In the genomic region with DNA sequence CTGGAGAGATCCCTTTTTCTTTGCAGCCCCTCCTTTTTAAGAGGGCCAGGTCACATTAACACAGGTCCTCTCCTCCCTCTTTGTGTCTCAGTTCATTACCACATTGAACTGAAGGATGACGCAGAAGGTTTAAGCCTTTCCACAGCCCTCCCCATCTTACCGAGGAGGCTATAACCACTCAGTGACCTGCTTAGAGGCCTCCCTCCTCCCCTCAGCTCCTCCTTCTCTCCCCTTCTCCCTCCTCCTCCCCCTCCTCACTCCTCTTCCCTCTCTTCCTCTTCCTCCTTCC, we compare ENCODE assay signal across 10 mouse cellular contexts. TPM values are rescaled to one million over a fixed set of nuclear protein-coding genes. Genes with fewer than 3 reads are reported as not detected.
DNase-seq lines count a peak whose midpoint lies in the region; ATAC-seq and TF ChIP-seq lines count a peak whose summit lies in the region.
"Had no signal": no experiment of that assay in that cellular context is flagged by ENCODE, and none has a peak within 500 bp of the region (broad histone marks: within the 10 kb centered on the region; RNA-seq: fewer than 3 reads in every experiment).

No protein-coding gene starts in this region.

- peak overlapping the region; percentile 47 for H3K9ac ChIP-seq in neural tube, embryonic 11.5 days (ENCODE audit: low read length)
- no peak overlapping the region for H3K9ac ChIP-seq in limb, embryonic 12.5 days (replicated peaks)
- no peak overlapping the region for H3K9ac ChIP-seq in stomach, embryonic 15.5 days

- H3K27me3 ChIP-seq in neural tube, embryonic 11.5 days (ENCODE audit: control insufficient read depth, insufficient read depth, low read length), result no peaks in the 10 kb centered on the region
- H3K27me3 ChIP-seq in limb, embryonic 12.5 days, result no peaks in the 10 kb centered on the region
- H3K27me3 ChIP-seq in stomach, embryonic 15.5 days (replicated peaks), result no peaks in the 10 kb centered on the region

- intact Hi-C loops in gastrocnemius, adult 2 months (cut with DNase I), result loop anchor here (5.0 kb wide), 2 partner anchors 115 to 325 kb away; no protein-coding TSS in a partner anchor
- intact Hi-C loops in left cerebral cortex, postnatal 14 days (cut with DNase I), result no loop called here
- intact Hi-C loops in left cerebral cortex, postnatal 36 days (cut with DNase I), result no loop called here

- H3K4me2 ChIP-seq in neural tube, embryonic 11.5 days (ENCODE audit: low read depth), result no peak overlapping the region
- peak overlapping the region; percentile 2 for H3K4me2 ChIP-seq in limb, embryonic 12.5 days
- peak overlapping the region; percentile 21; the same call in 1 of the 2 replicates for H3K4me2 ChIP-seq in stomach, embryonic 15.5 days

- no peaks in the 10 kb centered on the region for H3K36me3 ChIP-seq in neural tube, embryonic 11.5 days (ENCODE audit: control insufficient read depth, insufficient read depth, low read length)
- no peaks in the 10 kb centered on the region for H3K36me3 ChIP-seq in limb, embryonic 12.5 days
- no peaks in the 10 kb centered on the region for H3K36me3 ChIP-seq in stomach, embryonic 15.5 days

- 47% methylated on average over 2 of the region's 2 CpGs for WGBS in neural tube, embryonic 11.5 days
- 42% methylated on average over 2 of the region's 2 CpGs for WGBS in limb, embryonic 12.5 days
- WGBS in stomach, embryonic 15.5 days, result 26% methylated on average over 2 of the region's 2 CpGs

- no peak for DNase-seq in gastrocnemius, adult 2 months
- no peak for DNase-seq in gastrocnemius, postnatal 4 days (ENCODE audit: low spot score in 2 of 2)
- DNase-seq in neural tube, embryonic 11.5 days (ENCODE audit: low spot score), result no peak
- DNase-seq in neural tube, embryonic 10.5 days (ENCODE audit: extremely low spot score, low spot score), result no peak
- DNase-seq in left cerebral cortex, postnatal 14 days (ENCODE audit: low spot score in 2 of 2), result no peak
- DNase-seq in left cerebral cortex, postnatal 36 days (ENCODE audit: low spot score in 2 of 2), result no peak

- TF ChIP-seq CTCF in gastrocnemius, adult 2 months (IDR thresholded peaks at IDR 0.05), result no peak

- H3K4me1 ChIP-seq in neural tube, embryonic 11.5 days (ENCODE audit: control insufficient read depth, insufficient read depth, low read length), result 0 out of 2 replicates have a peak, but pooled peaks cover 6% of the 10 kb centered on the region
- H3K4me1 ChIP-seq in limb, embryonic 12.5 days (replicated peaks), result peaks cover 49% of the 10 kb centered on the region
- H3K4me1 ChIP-seq in stomach, embryonic 15.5 days, result peaks cover 25% of the 10 kb centered on the region

- H3K9me3 ChIP-seq in neural tube, embryonic 11.5 days (ENCODE audit: control insufficient read depth, low read length), result no peaks in the 10 kb centered on the region
- no peaks in the 10 kb centered on the region for H3K9me3 ChIP-seq in limb, embryonic 12.5 days
- no peaks in the 10 kb centered on the region for H3K9me3 ChIP-seq in stomach, embryonic 15.5 days

- ATAC-seq in neural tube, embryonic 11.5 days (ENCODE audit: insufficient read depth, low FRiP score, low TSS enrichment), result no peak
- 0 out of 2 replicates have a peak, but pooled peaks have one; percentile 21 for ATAC-seq in limb, embryonic 12.5 days (ENCODE audit: insufficient number of reproducible peaks, insufficient read depth, low FRiP score, low TSS enrichment, low read depth)
- ATAC-seq in stomach, embryonic 15.5 days (ENCODE audit: insufficient read depth, low FRiP score, low read depth), result peak; percentile 48

- H3K4me3 ChIP-seq in gastrocnemius, adult 2 months, result peak overlapping the region; percentile 54
- H3K4me3 ChIP-seq in neural tube, embryonic 11.5 days (ENCODE audit: low read depth, low read length), result no peak overlapping the region
- no peak overlapping the region for H3K4me3 ChIP-seq in limb, embryonic 12.5 days (replicated peaks)
- no peak overlapping the region for H3K4me3 ChIP-seq in stomach, embryonic 15.5 days (replicated peaks)

- peak overlapping the region; percentile 94 for H3K27ac ChIP-seq in gastrocnemius, adult 2 months
- peak overlapping the region; percentile 85 for H3K27ac ChIP-seq in neural tube, embryonic 11.5 days (ENCODE audit: low read depth, low read length)
- H3K27ac ChIP-seq in limb, embryonic 12.5 days, result peak overlapping the region; percentile 95
- peak overlapping the region; percentile 96 for H3K27ac ChIP-seq in stomach, embryonic 15.5 days

RNA-seq across cellular contexts. Expression of a gene that starts 7.6 kb away (rescaled TPM):
- total RNA-seq in gastrocnemius, adult 2 months (2021), result 10 to 100 TPM; 27.7 to 71.1 TPM
- total RNA-seq in gastrocnemius, postnatal 4 days (2021), result 1 to 10 TPM; 5.9 to 7.8 TPM
- polyA plus RNA-seq in neural tube, embryonic 11.5 days (2014; fragmentation: Nextera tagmentation; extraction: Ambion mirVana), result not detected in 2 replicates
- not detected in 2 replicates for polyA plus RNA-seq in limb, embryonic 12.5 days (2016; fragmentation: Nextera tagmentation; extraction: Ambion mirVana)
- polyA plus RNA-seq in stomach, embryonic 15.5 days (2015; fragmentation: Nextera tagmentation; extraction: Ambion mirVana), result not detected in 2 replicates
- total RNA-seq in left cerebral cortex, postnatal 14 days (2021), result under 1 TPM; 0.20 to 0.40 TPM
- total RNA-seq in left cerebral cortex, postnatal 36 days (2021), result under 1 TPM; 0.27 to 0.49 TPM
- total RNA-seq: granulocyte monocyte progenitor cell, adult 5-6 weeks; megakaryocyte, adult 5-6 weeks had no signal

RNA-seq across cellular contexts. Expression of a gene that starts 13.5 kb away (rescaled TPM):
- total RNA-seq in gastrocnemius, adult 2 months (2021), result 1,000 to 10,000 TPM; 3,091 to 7,772 TPM
- total RNA-seq in gastrocnemius, postnatal 4 days (2021), result 100 to 1,000 TPM; 153 to 201 TPM
- 1.8 and 2.0 TPM in 2 replicates for polyA plus RNA-seq in neural tube, embryonic 11.5 days (2014; fragmentation: Nextera tagmentation; extraction: Ambion mirVana)
- polyA plus RNA-seq in limb, embryonic 12.5 days (2016; fragmentation: Nextera tagmentation; extraction: Ambion mirVana), result 3.3 and 3.7 TPM in 2 replicates
- polyA plus RNA-seq in stomach, embryonic 15.5 days (2015; fragmentation: Nextera tagmentation; extraction: Ambion mirVana), result 1.1 and 1.3 TPM in 2 replicates
- not detected for total RNA-seq in left cerebral cortex, postnatal 14 days (2021)
- total RNA-seq in left cerebral cortex, postnatal 36 days (2021), result not detected
- total RNA-seq: granulocyte monocyte progenitor cell, adult 5-6 weeks; megakaryocyte, adult 5-6 weeks had no signal

Comparison
In these comparisons a context has a peak if more than half of its experiments do, and no peak if none do; other contexts are left out.
1. RNA of a gene that starts 7.6 kb away (total RNA-seq): 27.7 to 71.1 TPM in gastrocnemius, adult 2 months and 5.9 to 7.8 TPM in gastrocnemius, postnatal 4 days; 0.27 to 0.49 TPM in left cerebral cortex, postnatal 36 days and 0.20 to 0.40 TPM in left cerebral cortex, postnatal 14 days; every median in the first group is over 4 times any median in the second.
2. RNA of a gene that starts 13.5 kb away (total RNA-seq): 3,091 to 7,772 TPM in gastrocnemius, adult 2 months and 153 to 201 TPM in gastrocnemius, postnatal 4 days; not detected in left cerebral cortex, postnatal 14 days and not detected in left cerebral cortex, postnatal 36 days; every median in the first group is over 100 times any median in the second.
3. Peak in every context shown above with its lines, with median percentiles within 50 percentile points of each other: H3K27ac ChIP-seq.